Mouse (Mus musculus) C2C12 (cell line): Measurements from ENCODE around the gene Tstd2.

Source experiments
- CTCF ChIP-seq: IDR thresholded peaks from one replicate; pipeline ENCODE4 v1.5.1; 2011; ENCODE audit not compliant: control insufficient read depth, insufficient read depth, insufficient read length
- FOSL1 ChIP-seq: IDR thresholded peaks from one replicate; pipeline ENCODE4 v1.8.0; 2011; ENCODE audit warnings: mild to moderate bottlenecking, low read length; ENCODE audit not compliant: poor library complexity, insufficient read depth, severe bottlenecking
- MYOD1 ChIP-seq: IDR thresholded peaks from one replicate; pipeline ENCODE4 v1.6.1; 2011; ENCODE audit warnings: low read depth; ENCODE audit not compliant: control insufficient read depth, insufficient read length

DNA sequence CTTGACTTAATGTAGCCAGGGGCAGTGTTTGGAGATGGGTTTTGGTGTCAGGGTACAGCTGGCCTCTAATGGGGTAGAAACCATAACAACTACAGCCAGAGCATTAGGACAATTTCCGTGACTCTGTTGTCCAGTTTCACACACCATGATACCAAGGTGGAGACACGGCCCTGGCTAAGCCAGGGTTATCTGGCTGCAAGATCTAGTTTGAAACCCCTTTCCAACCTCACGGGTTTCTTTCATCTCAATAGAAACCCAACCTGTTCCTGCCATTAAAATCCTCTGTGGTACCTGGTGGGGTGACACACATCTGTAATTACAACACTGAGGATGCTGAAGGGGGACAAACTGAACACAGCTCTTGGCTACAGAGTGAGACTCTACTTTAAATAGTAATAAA, 62.8 kb downstream of the Tstd2 start:
- TF ChIP-seq FOSL1 (no peak), MYOD1 (no peak), CTCF (no peak)
